Mouse (Mus musculus) spleen, adult 2 months (tissue): ENCODE data around the gene Msx3.

Experiments
- CTCF ChIP-seq: fragments of 200-500 bp; IDR thresholded peaks from 2 replicates; pipeline ENCODE4 v1.5.1; 2011; ENCODE audit warnings: mild to moderate bottlenecking, inconsistent platforms; ENCODE audit not compliant: insufficient read depth, insufficient read length, insufficient replicate concordance; ENCODE audit errors: extremely low read depth
- POLR2A ChIP-seq: fragments of 200-500 bp; IDR thresholded peaks from 2 replicates; pipeline ENCODE4 v1.6.1; 2011; ENCODE audit warnings: low read depth, low read length, inconsistent platforms

DNA sequence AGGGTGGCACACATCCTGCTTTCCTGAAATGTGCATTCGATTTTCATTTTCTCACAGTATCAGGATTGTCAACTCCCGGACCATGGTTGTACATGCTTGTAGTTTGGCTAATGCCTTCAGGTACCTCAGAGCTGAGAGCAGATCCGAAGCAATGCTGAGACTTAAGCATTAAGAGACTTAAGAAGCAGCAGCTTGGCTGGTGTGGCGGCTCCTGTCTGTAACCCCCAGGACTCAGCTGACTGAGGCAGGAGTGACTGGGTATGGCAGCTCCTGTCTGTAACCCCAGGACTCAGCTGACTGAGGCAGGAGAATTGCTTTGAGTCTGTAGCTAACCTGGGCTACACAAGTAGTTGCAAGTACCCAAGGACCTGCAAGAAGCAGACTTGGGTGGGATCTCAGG lies 3.3 kb downstream of the Msx3 start:
- TF ChIP-seq CTCF = no peak
- no peak for TF ChIP-seq POLR2A
